Mouse (Mus musculus): ENCODE data around the gene Tle6.

GRCm38 (mm10) chr10:81544296-81545160 is 56.3 kb downstream of the Tle6 start:
- TF ChIP-seq CTCF (conservative IDR thresholded peaks at IDR 0.05; ENCODE audit: insufficient read depth, insufficient read length, low read depth, low read length) (no peak), POLR2A (IDR thresholded peaks at IDR 0.05; ENCODE audit: low read depth, low read length) (no peak)

Measured in kidney, adult 2 months (tissue).